In the genomic region with DNA sequence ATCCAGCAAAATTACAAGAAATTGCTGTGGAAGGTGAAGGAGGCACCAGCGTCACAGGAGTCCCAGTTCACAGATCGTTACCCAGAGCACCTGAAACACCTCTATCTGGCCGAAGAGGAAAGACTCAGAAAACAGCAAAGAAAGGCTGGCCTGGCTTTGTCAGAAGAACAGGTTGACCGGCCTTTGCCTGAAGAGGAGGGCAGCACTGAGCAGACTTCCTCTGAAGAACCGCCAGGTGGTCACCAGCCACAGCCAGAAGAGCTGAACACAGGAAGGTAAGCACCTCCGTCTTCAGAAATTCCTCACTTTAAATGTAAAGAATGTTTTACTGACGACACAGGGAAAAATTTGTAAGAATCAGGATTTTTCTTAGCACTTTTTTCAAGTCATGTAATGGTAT, we compare ENCODE assay signal across 9 mouse cellular contexts. TPM values are rescaled to one million over a fixed set of nuclear protein-coding genes. Genes with fewer than 3 reads are reported as not detected.
A peak's percentile ranks its signal among the peaks of the same experiment; 100 is the strongest.
DNase-seq lines count a peak whose midpoint lies in the region; ATAC-seq and TF ChIP-seq lines count a peak whose summit lies in the region.
"Had no signal": no experiment of that assay in that cellular context is flagged by ENCODE, and none has a peak within 500 bp of the region (broad histone marks: within the 10 kb centered on the region; RNA-seq: fewer than 3 reads in every experiment).

No protein-coding gene starts in this region.

- TF ChIP-seq CTCF in liver, embryonic 14.5 days (IDR thresholded peaks at IDR 0.05; ENCODE audit: low read depth) = 0 out of 2 replicates have a peak, but pooled peaks have one; percentile 15

- H3K9me3 ChIP-seq in forebrain, embryonic 14.5 days (replicated peaks; ENCODE audit: control insufficient read depth, low read length) = no peaks in the 10 kb centered on the region
- no peaks in the 10 kb centered on the region for H3K9me3 ChIP-seq in liver, embryonic 14.5 days (ENCODE audit: control insufficient read depth, low read length)

- peak; percentile 18 to 19 for DNase-seq in cerebellum, postnatal 10 days
- no peak for DNase-seq in cerebellum, postnatal 4 days (ENCODE audit: low spot score in 2 of 2)
- DNase-seq in 3T3-L1 (ENCODE audit: low read depth, low spot score) = peak; percentile 20
- no peak for DNase-seq in forebrain, embryonic 14.5 days (ENCODE audit: low spot score)
- DNase-seq in liver, embryonic 14.5 days (ENCODE audit: low read depth in 3 of 3, low spot score in 3 of 3) = no peak
- DNase-seq in urinary bladder, postnatal 25 days (ENCODE audit: low spot score) = no peak
- no peak for DNase-seq in adrenal gland, adult 8-10 months
- no peak for DNase-seq in spleen, postnatal 4 days (ENCODE audit: low spot score in 2 of 2)
- DNase-seq: gastrocnemius, postnatal 10 days had no signal

- WGBS in forebrain, embryonic 14.5 days = 77% methylated on average over 7 of the region's 7 CpGs
- 69% methylated on average over 7 of the region's 7 CpGs for WGBS in liver, embryonic 14.5 days (ENCODE audit: insufficient replicate concordance)

- peaks cover 11% of the 10 kb centered on the region for H3K4me1 ChIP-seq in forebrain, embryonic 14.5 days (ENCODE audit: control insufficient read depth, insufficient read depth, low read length)
- peaks cover 0 to 3% of the 10 kb centered on the region in 2 experiments; a peak in 2 of 4 replicates for H3K4me1 ChIP-seq in liver, embryonic 14.5 days (replicated peaks; ENCODE audit: control insufficient read depth in 2 of 2, insufficient read depth in 2 of 2, low read length in 1 of 2)

- no peak for TF ChIP-seq EP300 in liver, embryonic 14.5 days (IDR thresholded peaks at IDR 0.05; ENCODE audit: low read depth)

- H3K9ac ChIP-seq in forebrain, embryonic 14.5 days (ENCODE audit: low read length) = no peak overlapping the region
- H3K9ac ChIP-seq in liver, embryonic 14.5 days (replicated peaks) = no peak overlapping the region

- H3K27ac ChIP-seq in forebrain, embryonic 14.5 days (ENCODE audit: low read depth, low read length) = no peak overlapping the region
- H3K27ac ChIP-seq in liver, embryonic 14.5 days = no peak overlapping the region

- H3K27me3 ChIP-seq in forebrain, embryonic 14.5 days (replicated peaks; ENCODE audit: control insufficient read depth, insufficient read depth, low read length) = no peaks in the 10 kb centered on the region
- no peaks in the 10 kb centered on the region for H3K27me3 ChIP-seq in liver, embryonic 14.5 days (ENCODE audit: control insufficient read depth, insufficient read depth, low read length)

- no peak for ATAC-seq in forebrain, embryonic 14.5 days
- no peak for ATAC-seq in liver, embryonic 14.5 days (ENCODE audit: insufficient read depth)

- peak overlapping the region; percentile 72 for H3K4me2 ChIP-seq in forebrain, embryonic 14.5 days (ENCODE audit: low read length)
- H3K4me2 ChIP-seq in liver, embryonic 14.5 days (ENCODE audit: low read depth) = peak overlapping the region; percentile 86

- H3K36me3 ChIP-seq in forebrain, embryonic 14.5 days (ENCODE audit: control insufficient read depth, insufficient read depth, low read length) = peaks cover 42% of the 10 kb centered on the region
- H3K36me3 ChIP-seq in liver, embryonic 14.5 days (replicated peaks; ENCODE audit: control insufficient read depth, insufficient read depth, low read depth) = peaks cover 30% of the 10 kb centered on the region

- H3K4me3 ChIP-seq in forebrain, embryonic 14.5 days (ENCODE audit: low read depth, low read length) = peak overlapping the region; percentile 60; the same call in 1 of the 2 replicates
- peak overlapping the region in 1 of 2 experiments; percentile 77; a peak in 2 of 4 replicates for H3K4me3 ChIP-seq in liver, embryonic 14.5 days (ENCODE audit: insufficient read depth in 1 of 2, low read depth in 2 of 2, low read length in 2 of 2)

RNA-seq across cellular contexts. Expression of gene Mettl25, which starts 1.4 kb away (rescaled TPM):
- polyA plus RNA-seq in forebrain, embryonic 14.5 days (2014; fragmentation: Nextera tagmentation; extraction: Ambion mirVana) = 14.5 and 16.1 TPM in 2 replicates
- 1.5 and 3.4 TPM in 2 replicates for polyA plus RNA-seq in liver, embryonic 14.5 days (2012; rRNA removed)
- 4.7 and 5.4 TPM in 2 replicates for polyA plus RNA-seq in liver, embryonic 14.5 days (2014; fragmentation: Nextera tagmentation; extraction: Ambion mirVana)
- total RNA-seq in adrenal gland, adult 8-10 months (2022) = 10 to 100 TPM in 1 of 4 experiments, 1 to 10 TPM in 3; 7.8 to 11.1 (median 9.0) TPM

RNA-seq across cellular contexts. Expression of gene Ccdc59, which starts 1.7 kb away (rescaled TPM):
- polyA plus RNA-seq in forebrain, embryonic 14.5 days (2014; fragmentation: Nextera tagmentation; extraction: Ambion mirVana) = 47.4 and 52.5 TPM in 2 replicates
- polyA plus RNA-seq in liver, embryonic 14.5 days (2012; rRNA removed) = 4.3 and 9.4 TPM in 2 replicates
- 21.3 TPM in 2 replicates for polyA plus RNA-seq in liver, embryonic 14.5 days (2014; fragmentation: Nextera tagmentation; extraction: Ambion mirVana)
- total RNA-seq in adrenal gland, adult 8-10 months (2022) = 10 to 100 TPM; 17.0 to 24.2 (median 21.6) TPM

Comparison
In these comparisons a context has a peak if more than half of its experiments do, and no peak if none do; other contexts are left out.
1. DNase-seq: peak in cerebellum, postnatal 10 days (2 of 2) and 3T3-L1 (single experiment); none in cerebellum, postnatal 4 days (0 of 2), forebrain, embryonic 14.5 days (single experiment), liver, embryonic 14.5 days (0 of 3), urinary bladder, postnatal 25 days (single experiment), adrenal gland, adult 8-10 months (single experiment) and spleen, postnatal 4 days (0 of 2).